Mouse (Mus musculus): ENCODE measurements around the gene Orc6.

Orc6 gene

DNA sequence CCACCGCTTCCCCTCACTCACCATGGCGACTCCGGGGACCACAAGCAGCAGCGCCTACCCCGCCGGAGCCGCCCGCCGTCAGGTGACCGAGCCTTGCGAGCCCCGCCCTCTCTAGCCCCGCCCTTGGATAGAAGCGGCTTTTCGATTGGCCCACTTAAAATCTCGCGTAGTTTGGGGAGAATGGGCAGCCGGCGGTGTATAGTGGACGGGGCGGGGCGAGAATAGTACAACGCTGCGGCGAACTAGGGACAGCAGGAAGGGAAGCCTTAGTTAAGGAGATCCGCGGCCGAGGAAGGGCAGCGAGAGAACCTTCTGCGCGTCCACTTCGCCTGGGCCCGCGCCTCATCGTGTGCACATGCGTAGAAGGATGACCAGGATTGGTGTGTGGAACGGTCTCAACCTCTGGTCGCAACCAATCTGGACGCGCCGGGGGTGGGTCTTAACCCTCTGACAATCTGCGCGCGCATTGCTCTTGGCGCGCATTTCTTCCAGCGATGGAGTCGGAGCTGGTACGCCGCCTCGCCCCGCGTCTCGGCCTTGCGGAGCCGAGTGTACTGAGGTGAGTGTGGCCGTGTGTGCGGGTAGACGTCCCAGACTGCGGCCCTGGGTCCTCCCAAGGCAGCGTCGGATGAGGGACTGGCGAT is at the start of gene Orc6, which contains the start of gene Vps35:
TSS of gene Orc6 (plus strand) at position 199 of the 644 bp plus-strand sequence.
TSS of gene Vps35 (minus strand) at position 369 of the 644 bp plus-strand sequence.
- peak; percentile 96 for DNase-seq (ENCODE audit: low read depth, low spot score)

DNA sequence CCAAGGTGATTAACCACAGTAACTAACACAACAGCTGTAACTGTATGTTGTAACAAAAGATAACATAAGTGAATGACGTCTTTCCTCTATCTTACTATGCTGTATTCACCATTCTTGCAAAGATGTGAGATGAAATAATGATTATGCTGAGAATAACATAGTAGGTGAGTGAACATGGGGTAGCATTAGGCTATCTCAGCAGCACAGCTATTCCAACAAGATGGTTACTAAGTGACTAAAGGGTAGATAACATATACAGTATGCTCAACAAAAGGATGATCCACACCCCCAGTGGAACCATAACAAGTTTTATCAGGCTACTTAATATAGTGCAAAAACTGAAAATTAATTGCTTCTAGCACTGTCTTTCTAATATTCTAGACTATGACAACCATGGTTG is 12.6 kb upstream of the Orc6 start:
- DNase-seq (ENCODE audit: low read depth, low spot score): no peak

DNA sequence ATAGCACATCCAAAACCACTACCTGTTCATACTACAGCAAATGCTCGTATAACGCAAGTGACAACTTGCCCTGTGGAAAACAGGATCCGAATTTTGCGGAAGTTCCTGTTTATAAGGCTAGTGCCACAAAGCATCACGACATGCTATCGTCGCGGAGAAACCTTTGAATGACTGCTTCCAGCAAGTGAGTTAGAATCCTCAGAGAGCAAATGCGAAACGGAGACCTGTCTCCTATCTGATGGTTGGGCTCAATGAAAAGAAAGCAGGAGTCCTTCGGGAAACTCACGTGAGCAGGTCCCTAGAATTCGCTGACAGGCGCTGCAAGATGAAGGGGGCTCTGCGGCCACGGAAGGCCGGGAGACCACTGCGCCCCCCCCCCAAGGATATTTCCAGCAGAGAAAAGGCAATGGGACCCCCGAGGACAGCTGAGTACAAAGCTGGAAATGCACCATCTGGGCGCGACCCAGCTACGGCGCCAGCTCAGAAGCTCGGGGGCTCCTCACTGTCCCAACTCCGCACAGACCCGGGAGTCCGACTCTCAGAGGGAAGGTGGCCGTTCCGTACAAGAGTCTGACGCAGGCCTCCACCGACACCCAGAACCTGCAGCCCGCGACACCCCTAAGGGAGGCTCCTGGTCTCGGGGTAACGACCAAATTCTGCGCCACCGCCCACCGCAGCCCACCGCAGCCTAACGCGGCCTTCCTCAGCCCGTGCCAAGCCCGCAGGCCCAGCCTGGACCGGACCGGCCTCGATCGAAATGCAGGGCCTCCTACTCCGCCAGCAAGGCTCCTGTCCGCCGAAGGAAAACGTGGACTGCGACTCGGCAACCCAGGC is 615 bp upstream of the Orc6 start:
- peak; percentile 39 for DNase-seq (ENCODE audit: low read depth, low spot score)

DNA sequence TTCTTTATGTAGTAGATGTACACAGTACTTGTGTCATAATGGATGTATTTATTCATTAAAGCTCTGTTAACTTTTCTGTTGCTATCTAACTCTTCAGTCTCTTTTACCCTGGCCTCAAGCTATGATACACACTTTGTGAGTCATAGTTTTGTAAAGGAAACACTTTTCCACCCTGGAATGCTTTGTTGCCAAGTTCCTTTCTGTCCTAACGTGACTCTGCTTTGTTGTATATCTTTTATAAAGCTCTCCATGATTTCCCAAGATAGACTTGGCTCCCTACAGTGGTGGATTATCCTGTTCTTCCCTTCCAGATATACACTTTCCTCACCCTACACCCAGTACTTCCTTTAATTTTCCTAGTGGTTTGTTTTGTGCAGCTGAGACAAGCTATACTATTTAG is 2.5 kb downstream of the Orc6 start:
- no peak for DNase-seq (ENCODE audit: low read depth, low spot score)

DNA sequence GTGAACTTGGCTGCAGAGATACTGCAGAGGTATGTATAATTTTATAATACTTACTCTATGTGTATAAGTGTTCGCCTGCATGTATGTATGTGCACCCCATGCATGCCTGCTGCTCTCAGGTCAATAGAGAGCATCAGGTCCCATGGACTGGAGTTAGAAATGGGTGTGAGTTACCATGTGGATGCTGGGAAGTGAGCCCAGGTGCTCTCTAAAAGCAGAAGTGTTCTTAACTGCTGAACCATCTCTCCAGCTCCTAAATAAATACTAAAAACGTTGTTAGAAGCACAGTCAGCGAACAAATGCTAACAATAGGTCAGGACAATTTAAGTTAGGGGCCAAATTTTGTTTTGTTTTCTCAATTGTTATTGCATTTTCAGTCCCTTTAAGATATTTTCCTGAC is 3.5 kb downstream of the Orc6 start:
- no peak for DNase-seq (ENCODE audit: low read depth, low spot score)

DNA sequence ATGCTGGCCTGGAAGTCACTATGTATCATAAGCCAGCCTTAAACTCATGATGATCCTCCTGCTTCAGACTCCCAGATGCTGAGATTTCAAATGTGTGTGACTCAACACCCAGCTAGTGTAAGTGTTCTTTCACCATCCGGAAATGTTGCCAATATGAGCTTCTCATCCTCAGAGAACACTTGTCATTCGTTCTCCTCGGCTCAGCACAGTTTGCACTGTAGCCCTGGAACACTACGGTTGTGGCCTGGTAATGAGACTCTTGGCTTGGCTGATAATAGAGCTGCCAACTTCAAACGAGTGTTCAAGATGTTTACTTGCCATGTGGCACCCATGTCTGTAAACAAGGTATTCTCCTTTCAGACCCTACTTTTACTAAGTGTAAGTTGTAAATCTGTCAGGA is 4.1 kb downstream of the Orc6 start:
- no peak for DNase-seq (ENCODE audit: low read depth, low spot score)

DNA sequence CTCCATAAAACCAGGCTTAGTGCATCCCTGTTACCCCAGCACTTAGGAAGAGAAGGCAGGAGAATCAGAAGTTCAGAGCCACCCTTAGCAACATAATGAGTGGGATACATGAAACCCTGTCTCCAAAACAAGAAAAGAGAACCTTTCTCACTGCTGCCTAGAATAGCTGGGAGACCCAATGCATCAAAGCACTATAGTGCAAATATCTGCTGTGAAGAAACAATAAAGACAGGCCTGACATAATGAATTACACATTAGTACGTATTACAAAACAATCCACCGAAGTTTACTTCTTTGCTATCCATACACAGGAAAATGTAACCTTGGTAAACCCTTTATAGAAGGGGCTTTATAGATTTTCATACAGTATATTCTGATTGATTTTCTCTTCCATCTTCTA is 9.1 kb downstream of the Orc6 start:
- DNase-seq (ENCODE audit: low read depth, low spot score): no peak

DNA sequence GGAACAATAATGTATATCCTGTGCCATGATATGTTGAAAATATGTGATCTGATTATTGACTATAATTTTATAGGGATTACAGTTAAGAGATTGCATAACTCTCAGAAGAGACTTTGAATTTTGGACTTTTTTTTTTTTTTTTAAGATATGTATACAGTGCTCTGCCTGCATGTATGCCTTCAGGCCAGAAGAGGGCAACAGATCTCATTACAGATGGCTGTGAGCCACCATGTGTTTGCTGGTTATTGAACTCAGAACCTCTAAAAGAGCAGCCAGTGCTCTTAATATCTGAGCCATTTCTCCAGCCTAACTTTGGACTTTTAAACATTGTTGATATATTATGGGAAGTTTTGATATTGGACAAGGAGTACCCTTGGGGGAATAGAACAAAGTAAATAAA is 12.3 kb downstream of the Orc6 start:
- peak; percentile 42 for DNase-seq (ENCODE audit: low read depth, low spot score)

DNA sequence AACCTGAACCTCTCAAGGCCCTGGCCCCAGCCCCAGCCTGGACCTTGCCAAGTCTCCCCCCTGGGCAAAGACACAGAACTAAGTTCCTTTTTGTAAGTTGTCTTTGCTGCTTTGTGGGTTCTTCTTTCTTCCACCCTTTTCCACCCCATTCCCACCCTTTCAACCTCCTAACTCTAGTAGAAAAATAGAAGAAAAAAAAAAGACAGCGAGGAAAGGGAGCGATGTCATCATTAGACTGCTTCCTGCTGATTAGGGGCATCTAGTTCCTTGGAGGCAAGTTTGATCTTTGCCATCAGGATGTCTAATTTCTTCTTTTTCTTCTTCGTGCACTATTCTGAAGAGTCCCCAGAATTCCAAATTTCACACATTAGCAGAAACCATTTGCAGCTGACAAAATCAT is 13.6 kb downstream of the Orc6 start:
- no peak for DNase-seq (ENCODE audit: low read depth, low spot score)

DNA sequence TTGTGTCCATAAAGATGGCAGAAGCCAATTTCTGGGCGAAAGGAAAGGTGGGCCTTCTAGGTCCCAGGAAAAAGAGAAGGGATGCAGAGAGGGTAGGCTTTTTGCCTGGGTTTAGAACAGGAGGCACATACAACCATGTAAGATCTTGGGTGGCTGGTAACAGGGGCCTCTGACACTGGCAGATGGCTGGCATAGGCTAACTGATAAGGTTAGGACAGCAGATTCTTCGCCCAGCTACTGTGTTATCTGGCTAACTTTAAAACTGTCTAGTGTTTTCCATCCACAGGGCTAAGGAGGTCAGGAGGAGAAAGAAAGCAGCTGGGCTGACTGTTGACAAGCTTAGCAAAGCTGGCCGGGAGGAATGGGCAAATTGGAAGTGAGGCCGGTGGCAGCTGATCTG is 19.1 kb downstream of the Orc6 start:
- no peak for DNase-seq (ENCODE audit: low read depth, low spot score)

DNA sequence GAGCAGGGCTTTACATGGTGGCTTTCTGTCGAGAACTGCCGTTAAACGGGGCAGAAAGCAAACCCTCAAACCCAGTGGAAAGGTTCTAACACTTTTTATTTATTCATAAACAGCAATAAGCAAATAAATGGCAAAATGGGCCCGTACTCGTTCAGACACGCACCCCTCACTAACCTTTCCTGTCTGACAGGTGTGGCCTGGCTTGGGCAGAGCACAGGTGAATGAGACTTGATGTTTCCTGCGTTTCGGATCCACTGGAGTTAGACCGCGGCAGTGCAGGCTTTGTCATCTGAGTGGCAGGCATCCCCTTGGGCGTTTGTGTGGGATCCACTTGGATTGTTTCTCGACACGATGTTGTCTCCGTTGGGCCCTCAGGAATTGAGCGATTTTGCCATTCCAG is 22.5 kb downstream of the Orc6 start:
- no peak for DNase-seq (ENCODE audit: low read depth, low spot score)

DNA sequence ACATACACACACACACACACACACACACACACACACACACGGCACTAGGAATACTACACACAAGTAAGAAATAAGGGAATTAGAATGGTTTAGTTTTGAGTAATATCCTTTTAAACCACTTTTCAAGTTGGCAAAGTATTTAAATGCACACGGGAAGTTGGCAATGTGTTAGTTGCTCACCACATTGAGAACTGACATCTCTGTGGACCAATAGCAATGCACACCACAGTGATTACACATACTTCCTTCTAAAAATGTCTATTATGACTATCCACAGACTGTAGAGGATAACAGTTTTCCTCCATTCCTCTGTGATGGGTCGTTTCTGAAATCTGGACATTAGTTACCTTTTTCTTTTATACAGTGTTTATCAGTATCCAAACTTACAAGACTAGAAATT is 23.7 kb downstream of the Orc6 start:
- no peak for DNase-seq (ENCODE audit: low read depth, low spot score)

DNA sequence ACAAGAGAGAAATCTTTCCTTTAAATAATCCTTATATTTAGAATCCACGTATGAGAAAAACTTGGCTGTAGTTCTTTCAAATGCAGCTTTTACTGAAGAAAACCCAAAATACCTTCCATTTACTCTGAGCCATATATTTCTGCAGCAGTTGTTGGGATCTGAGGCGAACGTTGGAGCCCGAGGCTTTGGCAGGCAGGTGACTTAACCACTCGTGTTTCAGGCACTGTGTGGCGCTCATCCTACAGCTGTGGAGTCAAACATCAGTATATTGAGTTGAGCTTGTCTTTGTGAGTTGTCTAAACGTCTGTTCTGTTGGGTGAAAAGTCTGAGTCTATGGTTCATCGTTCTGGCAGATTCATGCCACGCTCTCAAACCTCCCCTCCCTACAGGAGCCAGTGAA is 27.6 kb downstream of the Orc6 start:
- no peak for DNase-seq (ENCODE audit: low read depth, low spot score)

DNA sequence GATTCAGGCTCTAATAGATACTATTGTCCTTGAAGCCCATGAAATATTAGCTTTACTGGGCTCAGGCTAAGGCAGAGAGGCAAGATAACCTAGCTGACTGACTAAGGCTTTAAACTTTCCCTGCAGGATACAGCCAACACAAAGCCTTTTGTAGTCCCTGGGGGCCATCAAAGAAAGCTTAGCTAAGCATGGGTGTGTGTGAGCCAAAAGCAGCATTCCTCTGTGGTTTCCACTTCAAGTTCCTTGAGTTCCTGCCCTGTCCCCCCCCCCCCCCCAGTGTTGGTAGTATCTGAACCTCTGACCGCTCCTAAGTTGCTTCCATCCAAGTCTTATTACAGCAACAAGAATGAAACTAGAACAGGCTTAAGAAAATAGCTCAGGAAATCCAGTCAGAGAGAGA is 30.1 kb downstream of the Orc6 start:
- DNase-seq (ENCODE audit: low read depth, low spot score): no peak

DNA sequence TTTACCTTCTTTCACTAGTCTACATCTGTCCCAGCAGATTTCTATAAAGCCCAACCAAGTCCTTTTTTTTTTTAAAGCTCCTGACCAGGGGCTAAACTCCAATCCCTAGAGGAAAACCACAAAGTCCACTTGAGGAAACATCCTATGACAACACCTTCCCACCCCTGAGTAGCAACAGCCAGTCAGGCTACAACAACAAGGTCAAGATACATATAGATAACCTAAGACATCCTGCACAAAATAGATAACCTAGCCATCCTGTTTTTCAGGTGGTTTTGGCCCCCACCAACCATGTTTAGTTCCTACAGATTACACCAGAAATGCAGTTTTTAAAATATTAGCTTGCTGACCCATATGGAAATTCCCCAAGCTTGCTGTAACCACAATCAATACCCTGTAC is 35.7 kb downstream of the Orc6 start:
- no peak for DNase-seq (ENCODE audit: low read depth, low spot score)

DNA sequence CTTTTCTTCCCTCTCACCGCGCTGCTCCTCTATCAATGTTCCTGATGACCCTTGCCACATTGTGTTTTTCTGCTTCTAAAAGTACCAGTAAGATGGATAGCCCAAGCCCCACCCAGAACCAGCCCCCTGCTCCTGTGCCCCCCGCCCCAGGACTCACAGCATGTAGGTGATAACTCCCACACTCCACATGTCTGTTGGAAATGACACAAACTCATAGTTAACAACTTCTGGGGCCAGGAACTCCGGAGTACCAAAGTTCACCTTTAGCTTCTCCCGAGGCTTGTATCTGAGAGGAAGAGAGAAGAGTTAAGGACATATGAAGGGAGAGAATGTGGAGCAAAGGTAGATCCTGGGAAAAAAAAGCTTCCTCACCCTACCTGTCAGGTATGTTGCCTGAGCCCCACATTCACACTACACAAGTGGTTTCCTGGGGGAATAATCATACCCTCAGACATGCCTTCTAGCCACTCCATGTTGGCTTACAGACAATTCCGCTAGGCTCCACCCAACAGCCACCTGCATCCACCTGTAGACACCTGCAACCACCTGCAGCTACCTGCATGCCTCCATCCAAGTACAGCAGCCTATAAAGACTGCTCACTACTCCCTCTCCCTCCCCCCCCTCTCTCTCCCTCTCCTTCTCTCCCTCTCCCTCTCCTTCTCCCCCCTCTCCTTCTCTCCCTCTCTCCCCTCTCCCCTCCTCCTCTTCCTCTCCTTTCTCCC is 36.9 kb downstream of the Orc6 start:
- DNase-seq (ENCODE audit: low read depth, low spot score): no peak

DNA sequence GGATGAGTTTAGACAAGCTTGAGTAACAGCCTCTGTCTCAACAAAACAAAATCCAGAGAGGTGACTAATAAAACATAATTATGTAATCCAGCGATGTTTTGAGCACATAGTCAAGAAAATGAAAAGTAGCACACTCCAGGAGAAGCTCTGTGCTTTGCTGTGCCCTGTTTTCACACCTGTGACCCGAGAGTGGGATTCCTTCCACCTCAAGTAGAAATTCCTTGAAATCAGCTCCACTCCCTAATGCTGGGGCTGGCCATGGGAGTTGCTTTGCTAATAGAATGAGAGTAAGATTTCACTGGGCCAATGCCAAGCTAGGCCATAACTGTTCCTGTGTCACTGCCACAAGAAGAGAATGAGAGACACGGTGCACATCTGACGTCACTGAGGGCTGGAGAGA is 38.2 kb downstream of the Orc6 start:
- no peak for DNase-seq (ENCODE audit: low read depth, low spot score)

DNA sequence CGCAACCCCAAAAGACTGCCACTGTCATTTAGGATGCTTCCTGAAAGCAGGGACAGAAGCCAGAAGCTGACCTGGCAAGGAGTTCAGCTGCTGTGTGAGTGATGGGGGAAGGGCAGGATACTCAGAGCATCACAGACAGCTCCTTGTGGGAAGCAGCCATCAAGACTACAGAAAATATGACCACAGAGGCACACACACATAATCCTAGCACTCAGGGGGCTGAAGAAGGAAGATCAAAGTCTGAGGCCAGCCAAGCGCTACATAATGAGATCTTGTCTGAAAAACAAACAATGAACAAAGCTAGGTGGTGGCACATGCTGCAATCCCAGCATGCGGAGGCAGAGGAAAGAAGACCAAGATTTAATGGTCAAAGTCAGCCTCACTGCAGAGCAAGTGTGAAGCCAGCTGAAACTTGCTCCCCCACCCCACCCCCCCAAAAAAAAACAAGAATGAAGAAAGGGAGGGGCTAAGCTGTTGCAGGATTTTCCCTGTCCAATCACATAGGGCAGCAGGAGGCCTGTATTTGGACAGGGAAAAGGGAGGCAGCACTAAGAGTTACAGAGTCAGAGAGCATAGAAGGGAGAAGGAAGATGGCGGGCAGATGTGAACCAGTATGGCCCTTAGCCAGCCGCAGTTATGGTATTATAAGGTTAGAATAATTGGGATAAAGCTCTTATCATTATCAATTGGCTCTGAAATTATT is 40.6 kb downstream of the Orc6 start:
- DNase-seq (ENCODE audit: low read depth, low spot score): no peak

DNA sequence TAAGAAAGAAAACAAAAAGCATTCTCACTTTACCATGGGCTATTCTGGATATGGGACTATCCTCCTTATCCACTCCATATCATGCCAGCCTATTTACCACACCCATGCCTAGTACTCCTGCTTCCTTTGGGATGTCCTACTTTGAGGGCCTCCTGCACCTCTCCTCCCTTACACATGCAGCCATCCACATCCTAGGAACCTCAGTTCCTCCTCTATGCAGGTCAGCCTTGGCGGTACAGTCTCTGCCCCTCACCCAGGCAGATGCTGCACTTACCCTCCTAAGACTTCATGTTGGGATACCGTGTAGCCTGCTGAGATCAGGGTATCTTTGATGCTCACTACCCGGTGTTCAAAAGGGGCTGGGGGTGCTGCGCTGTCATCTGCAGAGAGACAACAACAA is 53.9 kb downstream of the Orc6 start:
- DNase-seq (ENCODE audit: low read depth, low spot score): no peak
